ENCODE assay signal across 18 mouse cellular contexts in the genomic region with DNA sequence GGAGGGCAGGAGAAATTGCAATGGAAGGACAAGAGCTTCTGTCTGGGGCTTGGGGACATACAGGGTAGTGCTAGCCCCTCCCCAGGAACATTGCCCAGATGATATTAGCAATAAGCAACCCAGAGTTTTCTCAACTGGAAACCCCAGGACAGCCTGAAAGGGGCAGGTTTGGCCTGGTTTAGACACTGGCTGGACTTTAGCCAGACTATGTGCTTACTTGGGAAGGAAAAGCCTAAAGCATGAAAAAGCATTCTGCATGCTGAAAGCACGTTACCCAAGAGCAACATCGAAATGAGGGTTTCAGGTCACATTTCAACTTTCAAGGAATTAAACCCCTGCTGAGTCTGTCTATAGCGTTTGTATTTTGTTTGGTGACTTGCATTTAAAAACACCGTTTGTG.
DNase-seq lines count a peak whose midpoint lies in the region; ATAC-seq and TF ChIP-seq lines count a peak whose summit lies in the region.
"Had no signal": no experiment of that assay in that cellular context is flagged by ENCODE, and none has a peak within 500 bp of the region (broad histone marks: within the 10 kb centered on the region; RNA-seq: fewer than 3 reads in every experiment).

No protein-coding gene starts in this region.

- DNase-seq in cerebellum, postnatal 14 days: peak; percentile 12 to 15
- no peak for DNase-seq in cerebellum, adult 11 months
- DNase-seq in kidney, postnatal 14 days: peak; percentile 12
- no peak for DNase-seq in CH12.LX (ENCODE audit: extremely low read depth)
- no peak for DNase-seq in retina, embryonic 14.5 days (ENCODE audit: low spot score)
- no peak for DNase-seq in midbrain, embryonic 10.5 days (ENCODE audit: low spot score)
- DNase-seq: B cell, adult 2 months; layer of hippocampus, postnatal 36 days; liver, postnatal 0 days; right cerebral cortex, postnatal 25 days; thymus, adult 2 months had no signal

- no peak for ATAC-seq in kidney, embryonic 16.5 days (ENCODE audit: low FRiP score, low TSS enrichment)
- no peak for ATAC-seq in embryonic facial prominence, embryonic 15.5 days (ENCODE audit: insufficient number of reproducible peaks, low FRiP score, low TSS enrichment, low read depth)
- ATAC-seq: forebrain, embryonic 13.5 days; liver, postnatal 0 days; midbrain, embryonic 13.5 days had no signal

- no peak overlapping the region for H3K27ac ChIP-seq in kidney, embryonic 16.5 days (ENCODE audit: low read length)
- no peak overlapping the region for H3K27ac ChIP-seq in CH12.LX (ENCODE audit: insufficient read depth, low read depth)
- H3K27ac ChIP-seq in embryonic facial prominence, embryonic 15.5 days (replicated peaks): peak overlapping the region; percentile 48; the same call in 1 of the 2 replicates
- no peak overlapping the region for H3K27ac ChIP-seq in midbrain, embryonic 10.5 days (replicated peaks)
- H3K27ac ChIP-seq: forebrain, embryonic 13.5 days; gastrocnemius, adult 2 months; heart, embryonic 15.5 days; hindbrain, embryonic 10.5 days; midbrain, embryonic 13.5 days had no signal

- H3K4me2 ChIP-seq in kidney, embryonic 16.5 days (replicated peaks; ENCODE audit: low read depth, low read length): no peak overlapping the region
- 0 out of 2 replicates have a peak overlapping the region, but pooled peaks have one; percentile 4 for H3K4me2 ChIP-seq in CH12.LX (ENCODE audit: insufficient read depth, low read depth, poor library complexity, severe bottlenecking)
- H3K4me2 ChIP-seq in embryonic facial prominence, embryonic 15.5 days (replicated peaks): no peak overlapping the region
- H3K4me2 ChIP-seq: forebrain, embryonic 13.5 days; heart, embryonic 15.5 days; midbrain, embryonic 13.5 days had no signal

- no peaks in the 10 kb centered on the region for H3K79me2 ChIP-seq in CH12.LX (replicated peaks; ENCODE audit: control insufficient read depth, extremely low read depth, insufficient read depth, poor library complexity, severe bottlenecking)

- dilution Hi-C loops in CH12.LX (cut with MboI; ENCODE audit: extremely low pct_ligation_motif_present, extremely low pct_unique_long_range_greater_than_20kb, low sequenced_read_pairs): no loop called here

- TF ChIP-seq CTCF in CH12.LX (conservative IDR thresholded peaks at IDR 0.05 in 1 of 2, IDR thresholded peaks at IDR 0.05 in 1 of 2; ENCODE audit: low read depth in 2 of 2, low read length in 2 of 2): no peak

- no peak for TF ChIP-seq EP300 in CH12.LX (IDR thresholded peaks at IDR 0.05; ENCODE audit: low read length)

- TF ChIP-seq RAD21 in CH12.LX (IDR thresholded peaks at IDR 0.05; ENCODE audit: low read depth, low read length): no peak

- no peaks in the 10 kb centered on the region for H3K36me3 ChIP-seq in kidney, embryonic 16.5 days (ENCODE audit: insufficient read depth, low read length)
- no peaks in the 10 kb centered on the region for H3K36me3 ChIP-seq in CH12.LX (replicated peaks in 1 of 2; ENCODE audit: control insufficient read depth in 1 of 2, insufficient read depth in 1 of 2, low read length in 1 of 2)
- no peaks in the 10 kb centered on the region for H3K36me3 ChIP-seq in embryonic facial prominence, embryonic 15.5 days
- no peaks in the 10 kb centered on the region for H3K36me3 ChIP-seq in midbrain, embryonic 10.5 days
- H3K36me3 ChIP-seq: heart, embryonic 15.5 days; hindbrain, embryonic 10.5 days; midbrain, embryonic 13.5 days had no signal

- no peaks in the 10 kb centered on the region for H3K9me3 ChIP-seq in kidney, embryonic 16.5 days (ENCODE audit: low read length)
- H3K9me3 ChIP-seq in CH12.LX (replicated peaks; ENCODE audit: low read length): no peaks in the 10 kb centered on the region
- H3K9me3 ChIP-seq in embryonic facial prominence, embryonic 15.5 days (replicated peaks): no peaks in the 10 kb centered on the region
- no peaks in the 10 kb centered on the region for H3K9me3 ChIP-seq in midbrain, embryonic 10.5 days (replicated peaks)
- H3K9me3 ChIP-seq: forebrain, embryonic 13.5 days; heart, embryonic 15.5 days; hindbrain, embryonic 10.5 days; midbrain, embryonic 13.5 days had no signal

- no peaks in the 10 kb centered on the region for H3K4me1 ChIP-seq in kidney, embryonic 16.5 days (ENCODE audit: insufficient read depth, low read length)
- no peaks in the 10 kb centered on the region for H3K4me1 ChIP-seq in CH12.LX (ENCODE audit: control insufficient read depth in 1 of 2, insufficient read depth in 2 of 2)
- H3K4me1 ChIP-seq in embryonic facial prominence, embryonic 15.5 days: peaks cover 7% of the 10 kb centered on the region; the same call in 1 of the 2 replicates
- H3K4me1 ChIP-seq in midbrain, embryonic 10.5 days: no peaks in the 10 kb centered on the region
- H3K4me1 ChIP-seq: forebrain, embryonic 13.5 days; midbrain, embryonic 13.5 days had no signal

- in situ Hi-C loops in CH12.LX (cut with MboI; ENCODE audit: low pct_ligation_motif_present, low pct_unique_long_range_greater_than_20kb, low sequenced_read_pairs): no loop called here

- WGBS in kidney, embryonic 16.5 days: 44% methylated on average over 4 of the region's 4 CpGs
- 24% methylated on average over 4 of the region's 4 CpGs for WGBS in embryonic facial prominence, embryonic 15.5 days
- 41% methylated on average over 4 of the region's 4 CpGs for WGBS in midbrain, embryonic 10.5 days

- TF ChIP-seq POLR2A in CH12.LX (IDR thresholded peaks at IDR 0.05; ENCODE audit: low read depth, low read length): no peak

- H3K27me3 ChIP-seq in kidney, embryonic 16.5 days (ENCODE audit: insufficient read depth, low read length): no peaks in the 10 kb centered on the region
- H3K27me3 ChIP-seq in CH12.LX (replicated peaks): no peaks in the 10 kb centered on the region
- H3K27me3 ChIP-seq in embryonic facial prominence, embryonic 15.5 days: no peaks in the 10 kb centered on the region
- H3K27me3 ChIP-seq in midbrain, embryonic 10.5 days (ENCODE audit: low read depth, poor library complexity, severe bottlenecking): no peaks in the 10 kb centered on the region
- H3K27me3 ChIP-seq: forebrain, embryonic 13.5 days; heart, embryonic 15.5 days; midbrain, embryonic 13.5 days had no signal

- no peak overlapping the region for H3K4me3 ChIP-seq in kidney, embryonic 16.5 days (ENCODE audit: low read length)
- H3K4me3 ChIP-seq in CH12.LX (replicated peaks in 1 of 3; ENCODE audit: low read depth in 2 of 3, low read length in 2 of 3, poor library complexity in 1 of 3): no peak overlapping the region
- H3K4me3 ChIP-seq in embryonic facial prominence, embryonic 15.5 days (replicated peaks): no peak overlapping the region
- H3K4me3 ChIP-seq in midbrain, embryonic 10.5 days: no peak overlapping the region
- H3K4me3 ChIP-seq: forebrain, embryonic 13.5 days; gastrocnemius, adult 2 months; heart, embryonic 15.5 days; hindbrain, embryonic 10.5 days; midbrain, embryonic 13.5 days had no signal

- no peak overlapping the region for H3K9ac ChIP-seq in kidney, embryonic 16.5 days (replicated peaks; ENCODE audit: low read length)
- H3K9ac ChIP-seq in CH12.LX (ENCODE audit: insufficient read depth, low read depth): no peak overlapping the region
- H3K9ac ChIP-seq in embryonic facial prominence, embryonic 15.5 days: no peak overlapping the region
- H3K9ac ChIP-seq: forebrain, embryonic 13.5 days; heart, embryonic 15.5 days; liver, postnatal 0 days; midbrain, embryonic 13.5 days had no signal

TF ChIP-seq in CH12.LX, 34 proteins besides CTCF, POLR2A, EP300 and RAD21:
- TF ChIP-seq MAX (IDR thresholded peaks at IDR 0.05; ENCODE audit: low read length) (no peak), BHLHE40 (IDR thresholded peaks at IDR 0.05; ENCODE audit: low read depth, low read length) (no peak), NELFE (IDR thresholded peaks at IDR 0.05; ENCODE audit: low read depth, low read length) (no peak), PAX5 (IDR thresholded peaks at IDR 0.05; ENCODE audit: low read length) (no peak), CHD1 (IDR thresholded peaks at IDR 0.05; ENCODE audit: low read depth, low read length) (no peak), MAFK (IDR thresholded peaks at IDR 0.05; ENCODE audit: insufficient replicate concordance, low read length) (no peak), GABPA (IDR thresholded peaks at IDR 0.05; ENCODE audit: insufficient replicate concordance, low read depth, low read length) (no peak)
TF ChIP-seq in CH12.LX: peak in this region for 0.

Comparison
In these comparisons a context has a peak if more than half of its experiments do, and no peak if none do; other contexts are left out.
1. DNase-seq: peak in cerebellum, postnatal 14 days (2 of 2) and kidney, postnatal 14 days (single experiment); none in cerebellum, adult 11 months (single experiment), CH12.LX (single experiment), retina, embryonic 14.5 days (single experiment) and midbrain, embryonic 10.5 days (single experiment).